Mouse (Mus musculus) cerebellum, postnatal 36 days (tissue): Measurements from ENCODE around the gene Tspan4.

ENCODE experiments used
- DNase-seq, 2 experiments: peaks; one replicate each; pipeline ENCODE4 v3.0.0; 2021 to 2022; ENCODE audit warnings: mixed read lengths in 2 of 2

The Tspan4 gene

DNA sequence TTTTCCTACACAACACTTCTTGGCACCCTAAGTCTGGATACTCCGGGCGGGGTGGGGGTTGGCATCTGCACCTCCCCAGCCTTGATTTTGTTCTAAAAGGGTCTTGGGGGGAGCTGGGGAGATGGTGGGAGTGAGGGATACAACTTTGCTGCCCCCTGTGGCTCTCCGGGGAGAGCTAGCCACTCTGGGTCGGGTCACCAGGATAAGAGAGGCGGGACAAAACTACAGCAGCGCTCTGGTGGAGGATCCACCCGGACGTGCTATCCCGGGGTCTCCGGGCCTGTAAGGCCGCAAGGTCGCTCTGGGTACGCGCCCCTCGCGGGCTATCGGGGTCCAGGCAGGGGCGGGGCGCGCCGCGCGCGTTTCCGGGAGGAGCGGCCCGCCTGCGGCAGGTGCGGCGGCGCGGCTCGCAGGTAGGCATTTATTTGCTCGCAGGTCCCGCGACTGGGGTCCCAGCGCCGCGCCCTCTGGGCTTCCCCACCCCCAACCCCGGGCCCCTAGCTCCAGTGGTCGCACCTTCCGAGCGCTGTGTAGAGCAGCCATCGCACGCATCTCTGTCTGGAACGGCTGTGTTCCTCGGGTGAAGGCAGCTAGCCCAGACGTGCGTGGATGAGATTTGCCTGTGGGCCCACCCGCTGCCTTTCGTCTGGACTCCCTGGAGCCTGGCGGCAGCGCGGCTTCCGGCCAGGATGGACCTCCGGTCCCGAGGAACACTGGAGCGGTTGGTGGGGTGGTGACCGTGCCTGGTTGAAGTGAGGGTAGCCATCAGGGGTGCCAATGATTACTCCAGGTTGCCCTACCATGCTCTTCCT is 13.3 kb upstream of the Tspan4 start:
- peak in 1 of 2 experiments; percentile 28 for DNase-seq

DNA sequence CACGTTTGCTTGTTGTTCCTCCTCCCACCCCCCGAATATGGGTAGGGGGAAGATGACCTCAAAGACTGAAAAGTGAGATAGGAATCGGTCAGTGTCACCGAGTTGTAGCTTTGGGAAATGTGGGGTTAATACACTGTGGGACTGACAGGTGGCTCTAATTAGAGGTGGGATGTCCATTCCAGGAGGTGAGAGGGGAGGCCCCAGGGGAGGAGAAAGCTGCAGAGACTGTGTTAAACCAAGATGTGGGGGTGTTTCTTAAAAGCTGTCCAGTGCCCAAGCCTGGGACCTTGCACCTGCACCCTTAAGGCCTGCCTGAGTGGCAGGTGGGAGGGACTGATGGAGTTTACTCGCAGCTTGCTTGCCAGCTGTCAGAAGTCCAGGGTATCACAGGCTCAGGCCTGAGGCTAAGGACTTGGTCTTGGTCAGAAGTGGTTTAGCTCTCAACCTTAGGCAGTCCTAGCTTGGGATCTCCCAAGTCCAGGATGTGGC is 12.7 kb upstream of the Tspan4 start:
- DNase-seq = no peak

DNA sequence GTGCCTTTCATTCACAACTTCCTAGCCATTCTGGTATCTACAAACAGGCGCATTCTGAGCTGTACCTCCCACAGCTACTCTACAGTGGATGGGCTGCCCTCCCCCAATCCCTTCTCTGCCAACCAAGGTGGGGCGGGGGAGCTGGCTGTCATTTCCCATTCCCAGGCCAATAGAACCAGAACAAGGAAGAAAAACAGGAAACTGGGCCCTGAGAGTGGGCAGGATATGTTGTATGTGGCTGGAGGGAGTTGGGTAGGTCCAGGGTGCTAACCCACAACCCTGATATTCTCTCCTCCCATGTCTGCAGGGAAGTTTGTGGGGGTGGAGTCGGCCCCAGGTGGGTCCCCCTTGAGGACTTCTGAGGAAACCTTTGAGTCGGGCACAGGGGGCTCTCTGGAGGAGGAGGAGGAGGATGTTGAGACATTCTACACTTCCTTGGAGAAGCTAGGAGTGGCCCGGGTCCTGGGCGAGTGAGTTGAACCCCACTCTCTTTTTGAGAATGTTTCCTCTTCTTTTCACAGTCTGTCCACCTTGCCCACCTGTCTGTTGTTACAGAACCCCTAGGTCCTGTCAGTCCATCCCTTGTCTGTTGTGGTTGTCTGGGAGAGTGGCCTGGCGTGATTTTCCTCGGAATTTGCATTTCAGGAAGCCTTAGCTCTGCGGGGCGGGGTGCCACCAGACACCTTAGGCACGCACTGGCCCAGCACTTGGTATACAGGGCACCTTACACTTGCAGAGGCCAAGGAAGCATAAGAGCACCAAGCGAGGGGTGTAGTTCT is 11.0 kb upstream of the Tspan4 start:
- no peak for DNase-seq

- no peak for DNase-seq
These were observed 10.3 kb upstream of the Tspan4 start for GRCm38 (mm10) chr7:141464603-141465201.

- DNase-seq = no peak
These were observed 9.5 kb upstream of the Tspan4 start for GRCm38 (mm10) chr7:141465388-141466044.

GRCm38 (mm10) chr7:141466045-141466394 is 9.0 kb upstream of the Tspan4 start:
- DNase-seq = no peak

GRCm38 (mm10) chr7:141466607-141467148 is 8.4 kb upstream of the Tspan4 start:
- DNase-seq = peak in 1 of 2 experiments; percentile 24

DNA sequence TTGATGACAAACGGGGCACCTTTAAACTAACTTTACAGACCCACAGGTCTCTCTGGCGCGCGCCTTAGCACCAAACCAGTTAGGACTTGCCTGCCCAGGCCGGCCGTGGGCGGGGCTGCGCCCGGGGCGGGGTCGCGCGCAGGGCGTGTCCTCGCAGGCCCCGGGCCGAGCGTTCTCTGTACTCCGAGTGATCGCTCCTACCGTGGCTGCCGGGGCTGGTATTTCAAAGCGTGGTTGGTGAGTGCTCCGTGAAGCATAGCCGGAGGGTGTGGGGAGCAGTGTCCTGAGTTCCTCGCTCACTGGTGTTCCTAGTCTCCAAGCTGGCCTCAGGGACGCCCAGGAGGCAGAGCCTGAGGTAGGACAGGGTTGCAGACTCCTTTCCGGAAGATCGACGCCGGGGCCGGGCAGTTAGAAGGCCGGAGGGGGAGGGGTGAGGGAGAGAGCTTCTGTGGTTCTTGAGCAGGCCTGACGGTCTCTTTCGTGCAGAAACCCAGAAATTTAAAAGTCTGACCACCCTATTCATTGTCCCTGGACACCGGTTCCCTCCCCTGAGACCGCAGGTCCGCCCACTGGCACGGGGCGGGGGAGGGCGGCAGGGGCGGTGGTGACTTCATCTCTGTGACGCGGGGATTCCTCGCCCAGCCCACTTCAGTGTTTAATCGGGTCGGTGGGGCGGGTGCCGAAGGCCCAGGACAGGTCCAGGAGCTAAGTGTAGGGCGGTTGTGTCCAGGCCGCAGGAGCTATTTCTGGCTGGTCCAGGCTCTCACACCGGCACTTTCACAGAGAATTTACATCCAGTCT is 7.6 kb upstream of the Tspan4 start, which contains the start of gene Cd151:
Gene Cd151 (plus strand): TSS at position 163 of the 801 bp plus-strand sequence.
- DNase-seq = peak; percentile 59 to 71

DNA sequence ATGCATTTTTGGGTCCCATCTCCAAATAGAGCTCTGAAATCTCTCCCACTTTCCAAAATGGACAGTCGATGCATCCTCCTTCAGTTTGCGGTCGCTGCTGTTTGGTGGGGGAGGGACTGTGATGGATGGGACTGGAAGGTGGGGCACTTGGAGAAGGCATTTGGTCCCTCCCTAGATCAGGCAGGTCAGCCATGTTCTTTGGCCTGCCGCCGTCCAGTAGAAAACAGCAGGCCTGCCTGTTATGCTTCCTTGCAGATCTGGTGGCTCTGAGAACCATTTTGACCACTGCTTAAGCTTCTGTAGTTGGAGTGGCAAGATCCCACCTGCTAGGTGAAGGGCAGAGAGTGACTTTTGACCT is 6.9 kb upstream of the Tspan4 start:
- no peak for DNase-seq

GRCm38 (mm10) chr7:141468522-141469211 is 6.4 kb upstream of the Tspan4 start:
- DNase-seq = peak; percentile 49 to 50

DNA sequence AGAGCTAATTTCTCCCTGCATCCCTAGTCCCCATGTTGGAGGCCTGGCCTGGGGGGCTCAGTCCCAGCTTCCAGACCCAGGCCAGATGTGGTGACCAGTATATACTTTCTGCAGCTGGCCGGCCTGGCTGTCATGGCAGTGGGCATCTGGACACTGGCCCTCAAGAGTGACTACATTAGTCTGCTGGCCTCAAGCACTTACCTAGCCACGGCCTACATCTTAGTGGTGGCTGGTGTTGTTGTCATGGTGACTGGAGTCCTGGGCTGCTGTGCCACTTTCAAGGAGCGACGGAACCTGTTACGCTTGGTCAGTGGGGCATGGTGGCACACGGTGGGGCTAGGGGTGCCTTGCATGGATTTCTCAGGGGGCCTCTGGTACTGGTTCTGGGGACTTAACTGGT is 5.7 kb upstream of the Tspan4 start:
- DNase-seq = no peak

- DNase-seq = no peak
These were observed 5.0 kb upstream of the Tspan4 start for GRCm38 (mm10) chr7:141469901-141470636.

- DNase-seq = no peak
These were observed 4.4 kb upstream of the Tspan4 start for GRCm38 (mm10) chr7:141470637-141470944.

DNA sequence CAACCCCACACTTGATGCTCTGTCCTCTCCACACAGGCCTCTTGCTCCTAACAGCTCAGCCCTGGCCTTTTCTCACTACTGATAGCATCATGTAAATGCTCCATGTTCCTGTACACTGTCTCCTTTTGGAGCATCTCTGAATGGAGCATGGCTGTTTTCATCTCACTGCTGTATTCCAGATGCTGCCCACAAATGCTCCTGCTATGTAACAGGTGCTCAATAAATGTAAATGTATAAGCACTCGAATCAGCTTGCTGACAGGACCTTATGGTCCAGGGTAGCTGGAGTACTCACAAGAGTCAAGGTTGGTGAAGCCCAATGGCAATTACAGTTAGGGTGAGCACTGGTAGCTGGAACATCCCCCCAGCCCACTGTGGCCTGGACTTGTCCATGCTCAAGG is 3.8 kb upstream of the Tspan4 start:
- DNase-seq = no peak

DNA sequence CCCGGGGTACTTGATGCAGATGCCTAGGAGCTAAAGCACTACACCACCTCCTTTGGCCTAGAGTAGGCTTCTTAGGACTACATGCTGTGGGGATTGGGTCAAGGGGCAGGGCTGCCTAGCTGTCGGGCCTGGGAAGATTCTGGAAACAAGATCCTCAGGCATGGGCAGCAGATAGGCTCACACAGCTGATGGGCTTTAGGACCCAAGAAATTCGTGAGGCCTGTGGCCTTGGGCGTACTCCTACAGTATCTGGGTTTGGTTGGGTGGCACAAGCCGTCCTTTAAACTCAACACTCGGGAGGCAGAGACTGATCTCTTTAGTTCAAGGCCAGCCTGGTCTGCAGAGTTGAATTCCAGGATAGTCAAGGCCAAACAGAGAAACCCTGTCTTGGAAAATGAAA is 2.8 kb upstream of the Tspan4 start:
- no peak for DNase-seq

- no peak for DNase-seq
These were observed 2.3 kb upstream of the Tspan4 start for GRCm38 (mm10) chr7:141472763-141473162.

- peak in 1 of 2 experiments; percentile 1 for DNase-seq
These were observed 880 bp upstream of the Tspan4 start for GRCm38 (mm10) chr7:141474160-141474559.

- DNase-seq = no peak
These were observed 742 bp downstream of the Tspan4 start for GRCm38 (mm10) chr7:141475805-141476158.

- no peak for DNase-seq
These were observed 1.4 kb downstream of the Tspan4 start for GRCm38 (mm10) chr7:141476226-141476980.

DNA sequence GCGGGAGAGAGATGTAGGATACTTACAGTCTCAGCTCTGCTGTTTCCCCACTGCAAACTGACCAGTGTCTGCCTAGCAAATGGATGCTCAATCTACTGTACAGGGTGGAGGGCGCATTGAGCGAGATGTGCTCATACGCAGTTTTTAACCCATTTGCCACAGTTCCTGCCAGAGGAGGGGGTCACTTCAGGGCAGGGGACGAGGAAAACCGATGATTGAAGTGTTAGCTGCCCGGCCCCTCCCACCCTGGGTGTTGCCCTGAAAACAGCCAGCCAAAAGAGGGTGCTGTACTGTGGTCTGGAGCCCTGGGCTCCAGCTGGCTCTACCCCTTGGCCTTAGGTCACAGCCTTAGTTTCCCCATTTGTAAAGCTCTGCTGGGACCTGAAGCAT is 1.9 kb downstream of the Tspan4 start:
- no peak for DNase-seq
